Mouse (Mus musculus): Measurements from ENCODE around the gene Cfap70. TPM values are rescaled to one million over a fixed set of nuclear protein-coding genes. Genes with fewer than 3 reads are reported as not detected.

The Cfap70 gene
- polyA plus RNA-seq (2014; fragmentation: Nextera tagmentation; extraction: Ambion mirVana): 0.60 and 1.1 TPM in 2 replicates

DNA sequence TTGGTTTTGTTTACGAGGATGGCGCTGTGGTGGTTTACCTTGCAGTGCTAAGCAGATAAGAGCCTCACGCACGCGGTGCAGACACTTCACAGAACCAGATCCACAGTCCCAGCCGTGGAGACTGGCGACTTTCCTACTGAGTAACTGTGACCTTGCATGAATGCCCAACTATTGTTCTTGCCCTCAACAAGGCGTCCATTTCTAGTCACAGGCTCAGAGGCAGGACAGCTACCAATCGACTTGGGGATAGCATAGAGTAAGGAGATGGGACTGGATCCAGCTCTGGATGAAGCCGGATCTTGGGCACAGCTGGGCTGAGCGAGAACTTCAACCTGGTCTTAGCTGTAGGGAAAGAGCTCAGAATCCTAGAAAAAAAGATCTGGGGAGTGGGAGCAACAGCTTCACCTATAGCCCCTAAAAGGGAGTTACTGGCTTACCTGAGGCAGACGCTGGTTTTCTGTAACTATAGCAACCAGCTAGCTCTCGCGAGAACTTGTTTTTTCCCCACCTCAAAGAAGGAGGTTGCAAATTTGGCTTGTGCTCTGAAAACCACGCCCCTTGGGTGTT is at the start of gene Cfap70:
Gene Cfap70 (minus strand): TSS at position 462 of the 567 bp plus-strand sequence.
- Histone ChIP-seq H3K27me3 (ENCODE audit: control insufficient read depth, insufficient read depth, low read length) (no peaks in the 10 kb centered on the region), H3K9me3 (ENCODE audit: control insufficient read depth, low read length) (no peaks in the 10 kb centered on the region), H3K27ac (ENCODE audit: low read depth, low read length) (no peak within 1 kb of the TSS), H3K4me1 (replicated peaks; ENCODE audit: control insufficient read depth, insufficient read depth, low read length) (no peaks in the 10 kb centered on the region), H3K4me3 (ENCODE audit: low read depth, low read length) (peak within 1 kb of the TSS; percentile 23), H3K9ac (ENCODE audit: low read depth, low read length) (peak within 1 kb of the TSS; percentile 43; the same call in 1 of the 2 replicates), H3K36me3 (ENCODE audit: control insufficient read depth, insufficient read depth, low read length) (no peaks in the 10 kb centered on the region), H3K4me2 (replicated peaks; ENCODE audit: low read depth, low read length) (peak within 1 kb of the TSS; percentile 49)
- 3% methylated on average over 15 of the region's 15 CpGs for WGBS
- ATAC-seq (ENCODE audit: low FRiP score): no peak
- peak; percentile 73 for DNase-seq (ENCODE audit: low spot score)

DNA sequence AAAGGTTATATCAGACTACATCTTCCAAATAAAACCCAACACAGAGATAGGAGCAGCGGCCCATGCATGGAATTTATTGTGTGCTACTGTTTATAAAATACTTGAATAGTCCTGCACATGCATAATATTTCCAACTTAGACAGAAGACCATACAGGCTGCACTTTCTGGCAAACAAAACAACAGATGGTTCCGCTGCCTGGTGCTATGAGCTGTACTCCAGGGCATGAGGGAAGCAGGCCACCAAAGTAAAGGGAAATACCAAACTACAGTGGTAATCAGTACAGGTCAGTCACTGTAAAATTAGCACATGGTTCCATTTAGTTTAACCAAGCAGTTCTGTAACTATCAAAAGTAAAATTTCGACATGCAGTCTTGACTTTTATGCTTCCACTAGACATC is 48.0 kb upstream of the Cfap70 start:
- Histone ChIP-seq H3K9ac (ENCODE audit: low read depth, low read length) (no peak overlapping the region), H3K4me2 (replicated peaks; ENCODE audit: low read depth, low read length) (no peak overlapping the region), H3K27me3 (ENCODE audit: control insufficient read depth, insufficient read depth, low read length) (no peaks in the 10 kb centered on the region), H3K4me3 (ENCODE audit: low read depth, low read length) (no peak overlapping the region), H3K9me3 (ENCODE audit: control insufficient read depth, low read length) (no peaks in the 10 kb centered on the region), H3K36me3 (ENCODE audit: control insufficient read depth, insufficient read depth, low read length) (no peaks in the 10 kb centered on the region), H3K27ac (ENCODE audit: low read depth, low read length) (no peak overlapping the region), H3K4me1 (replicated peaks; ENCODE audit: control insufficient read depth, insufficient read depth, low read length) (no peaks in the 10 kb centered on the region)
- DNase-seq (ENCODE audit: low spot score) (no peak), ATAC-seq (ENCODE audit: low FRiP score) (no peak)
- 90% methylated on average over 3 of the region's 3 CpGs for WGBS

DNA sequence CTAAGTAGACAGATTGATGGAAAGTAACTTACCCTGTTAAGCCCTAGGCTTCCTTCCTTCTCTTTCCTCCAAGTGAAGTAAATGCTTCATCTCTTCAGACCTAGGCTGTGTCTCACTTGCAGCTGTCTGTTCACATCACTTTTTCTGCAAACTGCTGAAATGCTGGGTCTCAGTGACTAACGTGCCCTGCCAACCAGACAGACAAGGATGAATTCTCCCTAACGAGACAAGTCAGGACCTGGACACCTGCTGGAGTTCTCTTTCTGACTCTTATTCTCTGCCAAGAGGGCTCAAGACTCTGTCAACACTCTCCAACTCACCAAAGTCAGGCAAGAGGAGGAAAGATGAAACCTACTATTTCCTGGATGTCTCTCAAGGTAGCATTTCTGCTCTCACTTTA is 44.6 kb upstream of the Cfap70 start, which contains the start of gene Mss51:
Gene Mss51 (minus strand): TSS at position 299 of the 400 bp plus-strand sequence.
- 78% methylated on average over 2 of the region's 2 CpGs for WGBS

DNA sequence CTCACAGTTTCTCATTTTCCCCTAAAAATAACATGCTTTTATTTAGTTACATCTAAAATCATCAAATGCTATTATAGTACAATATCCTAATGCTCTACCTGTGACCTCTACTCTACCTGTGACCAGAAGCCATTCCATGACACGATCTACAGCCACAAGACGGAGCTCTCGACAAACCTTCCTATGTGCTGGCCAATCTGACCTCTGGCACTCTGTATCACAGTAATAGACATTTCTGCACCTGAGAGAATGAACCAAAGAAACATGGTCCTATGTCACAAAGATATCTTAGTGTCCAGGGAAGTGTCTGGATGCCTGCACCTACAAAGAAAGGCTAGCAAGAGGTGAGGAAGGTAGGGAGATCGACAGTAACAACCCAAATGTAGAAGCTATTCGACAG is 34.0 kb upstream of the Cfap70 start:
- H3K9ac ChIP-seq (ENCODE audit: low read depth, low read length): no peak overlapping the region
- no peak overlapping the region for H3K4me2 ChIP-seq (replicated peaks; ENCODE audit: low read depth, low read length)

More for the DNA sequence above, 44.6 kb upstream of the Cfap70 start, which contains the start of gene Mss51:
- H3K36me3 ChIP-seq (ENCODE audit: control insufficient read depth, insufficient read depth, low read length): no peaks in the 10 kb centered on the region
- no peaks in the 10 kb centered on the region for H3K27me3 ChIP-seq (ENCODE audit: control insufficient read depth, insufficient read depth, low read length)
- no peak for DNase-seq (ENCODE audit: low spot score)
- H3K27ac ChIP-seq (ENCODE audit: low read depth, low read length): no peak within 1 kb of the TSS
- H3K4me2 ChIP-seq (replicated peaks; ENCODE audit: low read depth, low read length): no peak within 1 kb of the TSS
- H3K9ac ChIP-seq (ENCODE audit: low read depth, low read length): no peak within 1 kb of the TSS
- ATAC-seq (ENCODE audit: low FRiP score): no peak
- no peaks in the 10 kb centered on the region for H3K4me1 ChIP-seq (replicated peaks; ENCODE audit: control insufficient read depth, insufficient read depth, low read length)
- no peak within 1 kb of the TSS for H3K4me3 ChIP-seq (ENCODE audit: low read depth, low read length)
- no peaks in the 10 kb centered on the region for H3K9me3 ChIP-seq (ENCODE audit: control insufficient read depth, low read length)

DNA sequence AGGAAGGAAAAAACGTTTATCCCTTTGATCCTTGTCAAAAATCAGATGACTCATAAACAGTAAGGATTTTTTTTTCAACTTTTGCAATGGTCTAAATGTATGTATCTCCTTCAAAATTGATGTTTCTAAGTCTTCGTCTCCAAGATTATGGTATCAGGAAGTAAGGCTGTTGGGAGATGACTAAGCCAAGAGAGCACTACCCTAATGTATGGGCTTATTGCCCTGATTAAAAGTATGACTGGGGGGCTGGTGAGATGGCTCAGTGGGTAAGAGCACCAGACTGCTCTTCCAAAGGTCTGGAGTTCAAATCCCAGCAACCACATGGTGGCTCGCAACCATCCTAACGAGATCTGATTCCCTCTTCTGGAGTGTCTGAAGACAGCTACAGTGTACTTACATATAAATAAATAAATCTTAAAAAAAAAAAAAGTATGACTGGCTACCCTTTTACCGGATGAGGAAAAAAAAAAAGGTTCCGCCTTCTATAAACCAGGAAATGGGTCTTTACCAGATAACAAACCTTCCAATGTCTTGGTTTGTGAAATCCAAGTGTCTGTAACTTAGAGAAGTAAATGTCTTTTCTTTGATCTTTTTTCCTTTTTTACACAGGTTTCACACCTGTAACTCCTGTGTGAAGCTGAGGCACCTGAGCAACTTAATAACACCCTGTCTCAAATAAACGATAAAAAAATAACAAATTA is 30.2 kb upstream of the Cfap70 start:
- WGBS: 92% methylated on average over 7 of the region's 7 CpGs
- no peaks in the 10 kb centered on the region for H3K36me3 ChIP-seq (ENCODE audit: control insufficient read depth, insufficient read depth, low read length)

More for the DNA sequence above, 34.0 kb upstream of the Cfap70 start:
- Histone ChIP-seq H3K27ac (ENCODE audit: low read depth, low read length) (no peak overlapping the region), H3K4me3 (ENCODE audit: low read depth, low read length) (no peak overlapping the region), H3K9me3 (ENCODE audit: control insufficient read depth, low read length) (no peaks in the 10 kb centered on the region), H3K36me3 (ENCODE audit: control insufficient read depth, insufficient read depth, low read length) (no peaks in the 10 kb centered on the region), H3K4me1 (replicated peaks; ENCODE audit: control insufficient read depth, insufficient read depth, low read length) (no peaks in the 10 kb centered on the region), H3K27me3 (ENCODE audit: control insufficient read depth, insufficient read depth, low read length) (no peaks in the 10 kb centered on the region)
- no peak for DNase-seq (ENCODE audit: low spot score)
- no peak for ATAC-seq (ENCODE audit: low FRiP score)
- WGBS: 96% methylated on average over 5 of the region's 5 CpGs

DNA sequence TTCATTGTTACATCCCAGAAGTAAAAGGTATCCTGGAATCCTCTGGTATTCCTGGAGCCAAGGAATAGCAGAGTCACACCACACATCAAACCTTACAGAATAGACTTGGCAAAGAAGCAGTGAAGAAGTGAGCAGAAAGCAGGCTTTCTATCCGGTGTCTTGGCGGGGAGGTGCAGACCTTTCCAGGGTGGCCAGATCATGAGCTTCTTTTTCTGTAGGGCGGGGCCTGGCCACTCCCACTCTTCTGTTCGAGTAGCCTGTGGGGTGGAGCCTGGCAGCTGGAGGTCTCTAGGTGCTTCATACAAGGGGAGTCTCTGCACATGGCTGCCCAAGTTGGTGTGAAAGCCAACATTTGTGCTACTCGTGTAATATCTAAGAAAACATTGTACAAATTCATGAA is 29.2 kb upstream of the Cfap70 start:
- Histone ChIP-seq H3K9ac (ENCODE audit: low read depth, low read length) (no peak overlapping the region), H3K4me2 (replicated peaks; ENCODE audit: low read depth, low read length) (no peak overlapping the region), H3K27ac (ENCODE audit: low read depth, low read length) (no peak overlapping the region), H3K27me3 (ENCODE audit: control insufficient read depth, insufficient read depth, low read length) (no peaks in the 10 kb centered on the region), H3K36me3 (ENCODE audit: control insufficient read depth, insufficient read depth, low read length) (no peaks in the 10 kb centered on the region), H3K9me3 (ENCODE audit: control insufficient read depth, low read length) (no peaks in the 10 kb centered on the region), H3K4me1 (replicated peaks; ENCODE audit: control insufficient read depth, insufficient read depth, low read length) (no peaks in the 10 kb centered on the region), H3K4me3 (ENCODE audit: low read depth, low read length) (no peak overlapping the region)
- DNase-seq (ENCODE audit: low spot score) (no peak), ATAC-seq (ENCODE audit: low FRiP score) (no peak)
- WGBS: 27% methylated on average over 5 of the region's 5 CpGs

More for the DNA sequence above, 30.2 kb upstream of the Cfap70 start:
- Histone ChIP-seq H3K4me2 (replicated peaks; ENCODE audit: low read depth, low read length) (no peak overlapping the region), H3K9ac (ENCODE audit: low read depth, low read length) (no peak overlapping the region), H3K27ac (ENCODE audit: low read depth, low read length) (no peak overlapping the region), H3K4me3 (ENCODE audit: low read depth, low read length) (no peak overlapping the region), H3K4me1 (replicated peaks; ENCODE audit: control insufficient read depth, insufficient read depth, low read length) (no peaks in the 10 kb centered on the region), H3K27me3 (ENCODE audit: control insufficient read depth, insufficient read depth, low read length) (no peaks in the 10 kb centered on the region), H3K9me3 (ENCODE audit: control insufficient read depth, low read length) (no peaks in the 10 kb centered on the region)
- ATAC-seq (ENCODE audit: low FRiP score) (no peak), DNase-seq (ENCODE audit: low spot score) (no peak)

DNA sequence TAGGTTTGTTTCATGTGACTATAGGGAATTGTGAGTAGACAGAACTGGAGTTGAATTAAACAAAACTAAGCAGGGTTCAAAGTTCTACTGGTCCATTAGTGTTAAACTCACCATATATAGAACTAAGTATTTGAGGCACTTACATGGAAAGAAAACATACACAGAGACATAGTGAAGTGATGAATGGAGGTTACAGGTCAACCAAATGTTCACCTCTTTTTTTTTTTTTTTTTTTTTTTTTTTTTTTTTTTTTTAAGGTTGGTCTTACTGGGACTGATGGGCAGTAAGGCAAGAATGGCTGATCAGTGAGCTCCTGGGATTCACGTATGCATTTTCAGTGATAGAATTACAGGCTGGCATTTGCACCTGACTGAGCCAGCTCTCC is 28.2 kb upstream of the Cfap70 start:
- no peaks in the 10 kb centered on the region for H3K9me3 ChIP-seq (ENCODE audit: control insufficient read depth, low read length)
- H3K27ac ChIP-seq (ENCODE audit: low read depth, low read length): no peak overlapping the region
- DNase-seq (ENCODE audit: low spot score) (no peak), ATAC-seq (ENCODE audit: low FRiP score) (no peak)
- H3K27me3 ChIP-seq (ENCODE audit: control insufficient read depth, insufficient read depth, low read length): no peaks in the 10 kb centered on the region
- no peaks in the 10 kb centered on the region for H3K36me3 ChIP-seq (ENCODE audit: control insufficient read depth, insufficient read depth, low read length)
- no peak overlapping the region for H3K9ac ChIP-seq (ENCODE audit: low read depth, low read length)
- H3K4me1 ChIP-seq (replicated peaks; ENCODE audit: control insufficient read depth, insufficient read depth, low read length): no peaks in the 10 kb centered on the region
- H3K4me2 ChIP-seq (replicated peaks; ENCODE audit: low read depth, low read length): peak overlapping the region; percentile 74
- H3K4me3 ChIP-seq (ENCODE audit: low read depth, low read length): peak overlapping the region; percentile 63
- 57% methylated on average over 1 of the region's 1 CpGs for WGBS

DNA sequence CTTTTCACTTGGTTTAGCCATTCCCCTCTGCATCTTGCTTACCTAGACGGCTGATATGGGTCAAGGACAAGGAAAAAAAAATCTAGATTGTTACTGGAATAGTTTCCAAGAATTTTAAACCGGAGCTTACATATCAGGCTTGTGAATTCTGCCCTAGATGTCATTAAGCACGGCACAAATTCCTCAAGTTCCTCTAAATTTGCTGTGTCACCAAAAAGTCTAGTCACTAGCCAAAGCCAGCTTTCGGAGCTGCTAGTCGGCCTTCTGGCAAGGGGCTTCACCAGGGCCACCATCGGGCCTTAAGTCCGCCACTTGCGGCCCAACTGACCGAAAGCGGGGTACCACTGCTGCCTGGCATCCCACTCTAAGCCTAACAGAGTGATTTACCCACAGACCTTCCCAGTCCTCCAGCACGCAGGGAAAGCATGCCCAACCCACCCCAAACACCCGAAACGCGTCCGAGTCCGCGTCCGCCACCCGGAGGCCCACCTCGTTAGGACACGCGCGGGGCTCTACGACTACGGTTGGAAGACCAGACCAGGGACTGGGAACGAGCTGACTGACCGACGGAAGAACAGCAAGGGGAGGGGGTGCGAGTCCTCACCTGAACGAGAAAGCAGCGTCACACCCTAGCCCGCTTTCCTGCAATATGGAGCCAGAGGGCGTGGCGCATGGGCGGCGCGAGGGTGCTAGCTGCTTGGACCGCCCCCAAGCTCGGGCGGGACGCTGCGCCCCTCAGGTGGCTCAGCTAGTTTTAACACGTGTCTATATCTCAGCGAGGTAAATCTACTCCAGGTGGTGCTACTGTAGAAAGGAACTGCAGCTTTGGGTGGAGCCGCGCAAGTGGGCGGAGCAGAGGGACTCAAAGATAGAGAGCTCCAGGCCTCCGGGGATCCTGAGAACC is 27.5 kb upstream of the Cfap70 start, which contains the start of gene Anxa7:
Gene Anxa7 (minus strand): TSS at position 843 of the 904 bp plus-strand sequence.
- Histone ChIP-seq H3K4me1 (replicated peaks; ENCODE audit: control insufficient read depth, insufficient read depth, low read length) (no peaks in the 10 kb centered on the region), H3K4me3 (ENCODE audit: low read depth, low read length) (peak within 1 kb of the TSS; percentile 63), H3K9ac (ENCODE audit: low read depth, low read length) (peak within 1 kb of the TSS; percentile 49), H3K27ac (ENCODE audit: low read depth, low read length) (no peak within 1 kb of the TSS), H3K9me3 (ENCODE audit: control insufficient read depth, low read length) (no peaks in the 10 kb centered on the region), H3K4me2 (replicated peaks; ENCODE audit: low read depth, low read length) (peak within 1 kb of the TSS; percentile 74), H3K27me3 (ENCODE audit: control insufficient read depth, insufficient read depth, low read length) (no peaks in the 10 kb centered on the region), H3K36me3 (ENCODE audit: control insufficient read depth, insufficient read depth, low read length) (no peaks in the 10 kb centered on the region)
- DNase-seq (ENCODE audit: low spot score) (peak; percentile 72), ATAC-seq (ENCODE audit: low FRiP score) (peak; percentile 66)
- WGBS: 2% methylated on average over 48 of the region's 48 CpGs

All from hindbrain, embryonic 11.5 days (tissue).